Mouse (Mus musculus) kidney, embryonic 16.5 days (tissue): ENCODE measurements around the gene Rasd2. TPM values are rescaled to one million over a fixed set of nuclear protein-coding genes. Genes with fewer than 3 reads are reported as not detected.

Experiments
- ATAC-seq: fragments of 200-750 bp; cut with Nextera tagmentation; 2 replicates; pipeline ENCODE4 v1.8.0; 2017; ENCODE audit warnings: moderate TSS enrichment; ENCODE audit not compliant: low FRiP score, low TSS enrichment
- H3K27ac ChIP-seq: fragments of 300-500 bp; sonication (generic); 2 replicates; pipeline ENCODE4 v1.5.1; 2014; ENCODE audit warnings: low read length
- H3K27me3 ChIP-seq: fragments of 300-500 bp; sonication (generic); 2 replicates; pipeline ENCODE4 v1.6.1; 2014; ENCODE audit warnings: low read length, control low read depth, mixed read lengths; ENCODE audit not compliant: insufficient read depth
- H3K36me3 ChIP-seq: fragments of 300-500 bp; sonication (generic); 2 replicates; pipeline ENCODE4 v1.6.1; 2014; ENCODE audit warnings: low read length, control low read depth, mixed read lengths; ENCODE audit not compliant: insufficient read depth
- H3K4me1 ChIP-seq: fragments of 300-500 bp; sonication (generic); 2 replicates; pipeline ENCODE4 v1.6.1; 2014; ENCODE audit warnings: low read length, control low read depth, mixed read lengths; ENCODE audit not compliant: insufficient read depth
- H3K4me2 ChIP-seq: fragments of 300-500 bp; sonication (generic); replicated peaks from 2 replicates; pipeline ENCODE4 v1.6.1; 2014; ENCODE audit warnings: low read depth, low read length
- H3K4me3 ChIP-seq: fragments of 300-500 bp; sonication (generic); 2 replicates; pipeline ENCODE4 v1.5.1; 2014; ENCODE audit warnings: mild to moderate bottlenecking, low read length
- H3K9ac ChIP-seq: fragments of 300-500 bp; sonication (generic); replicated peaks from 2 replicates; pipeline ENCODE4 v1.6.1; 2014; ENCODE audit warnings: low read length
- H3K9me3 ChIP-seq: fragments of 300-500 bp; sonication (generic); 2 replicates; pipeline ENCODE4 v1.6.1; 2016; ENCODE audit warnings: low read length, control low read depth
- WGBS: fragments of 180-500 bp; shearing (Covaris S2); extraction: QIAGEN DNeasy Blood & Tissue Kit; methylation state at CpG from one replicate; pipeline ENCODE4 v1.1.7; 2014; 5-methylcytosine and 5-hydroxymethylcytosine counted together
- polyA plus RNA-seq: library from polyadenylated mRNA; unstranded; fragments of >200 nt; fragmentation: Nextera tagmentation; extraction: Ambion mirVana; gene quantifications from 2 replicates; pipeline ENCODE4 v1.2.1, GENCODE M21; 2015

Rasd2 gene
- polyA plus RNA-seq, 1 experiment from 2014 or later, result 2.1 TPM

DNA sequence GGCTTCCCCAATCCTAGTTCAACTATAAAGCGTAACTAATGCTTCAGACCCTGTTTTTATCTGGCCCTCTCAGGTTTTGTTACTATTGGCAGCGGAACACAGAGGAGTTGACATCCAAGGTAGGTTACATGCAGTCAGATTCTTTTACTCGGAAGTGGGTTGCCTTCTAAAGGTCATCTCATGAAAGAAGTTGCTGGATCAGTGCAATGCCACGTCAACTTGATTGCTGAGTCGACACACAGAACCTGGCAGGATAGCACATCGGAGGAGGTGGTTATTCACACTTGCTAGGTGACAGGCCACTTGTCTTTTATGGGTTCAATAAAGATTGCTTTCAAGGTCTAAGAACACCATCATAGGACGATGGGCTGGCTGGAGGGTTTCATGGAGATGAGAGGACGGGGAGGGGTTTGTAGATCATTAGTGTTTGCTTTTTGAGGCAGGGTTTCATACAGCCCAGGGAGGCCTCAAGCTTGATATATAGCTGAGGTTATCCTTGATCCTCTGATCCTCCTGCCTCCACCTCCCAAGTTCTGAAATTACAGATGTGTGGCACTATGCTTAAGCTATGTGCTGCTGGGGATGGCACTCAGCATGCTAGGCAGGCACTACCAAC lies 11.6 kb upstream of the Rasd2 start:
- Histone ChIP-seq H3K27me3 (no peaks in the 10 kb centered on the region), H3K36me3 (no peaks in the 10 kb centered on the region), H3K9me3 (no peaks in the 10 kb centered on the region), H3K27ac (no peak overlapping the region), H3K4me2 (no peak overlapping the region), H3K4me3 (no peak overlapping the region), H3K9ac (no peak overlapping the region), H3K4me1 (no peaks in the 10 kb centered on the region)
- 38% methylated on average over 8 of the region's 8 CpGs for WGBS
- ATAC-seq, result no peak

- Histone ChIP-seq H3K36me3 (no peaks in the 10 kb centered on the region), H3K4me2 (no peak overlapping the region), H3K27ac (no peak overlapping the region), H3K4me1 (no peaks in the 10 kb centered on the region), H3K4me3 (no peak overlapping the region), H3K9me3 (no peaks in the 10 kb centered on the region), H3K27me3 (no peaks in the 10 kb centered on the region), H3K9ac (no peak overlapping the region)
- ATAC-seq, result no peak
- WGBS, result 77% methylated on average over 3 of the region's 3 CpGs
Observed at GRCm38 (mm10) chr8:75202913-75203312, 10.8 kb upstream of the Rasd2 start.

DNA sequence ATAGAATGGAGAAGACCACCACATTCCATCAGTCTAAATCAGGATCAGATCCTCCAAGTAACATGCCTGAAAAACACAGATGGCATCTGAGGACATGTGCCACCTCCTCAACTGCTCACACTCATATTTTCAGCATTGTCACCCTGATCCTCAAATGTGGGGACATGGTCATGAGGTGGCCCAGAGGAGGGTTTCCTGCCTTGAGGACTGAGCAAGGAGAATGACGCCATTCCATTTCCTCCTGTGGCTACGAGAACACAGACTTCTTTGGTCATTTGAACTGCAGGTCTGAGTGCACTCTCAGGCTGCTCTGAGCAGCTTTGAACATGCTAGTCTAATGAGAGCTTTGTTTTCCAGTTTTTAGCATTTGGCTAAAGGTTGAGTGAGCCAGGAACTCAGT lies 10.3 kb upstream of the Rasd2 start:
- whole genome bisulfite sequencing, result 69% methylated on average over 2 of the region's 2 CpGs
- no peak overlapping the region for H3K9ac ChIP-seq
- ATAC-seq, result no peak
- H3K27ac ChIP-seq, result no peak overlapping the region
- H3K27me3 ChIP-seq, result no peaks in the 10 kb centered on the region
- no peak overlapping the region for H3K4me2 ChIP-seq
- H3K9me3 ChIP-seq, result no peaks in the 10 kb centered on the region
- no peak overlapping the region for H3K4me3 ChIP-seq
- no peaks in the 10 kb centered on the region for H3K36me3 ChIP-seq
- no peaks in the 10 kb centered on the region for H3K4me1 ChIP-seq

- Histone ChIP-seq H3K4me2 (no peak overlapping the region), H3K36me3 (no peaks in the 10 kb centered on the region), H3K27ac (no peak overlapping the region), H3K27me3 (no peaks in the 10 kb centered on the region), H3K4me1 (no peaks in the 10 kb centered on the region), H3K4me3 (no peak overlapping the region), H3K9ac (no peak overlapping the region), H3K9me3 (no peaks in the 10 kb centered on the region)
- 92% methylated on average over 13 of the region's 13 CpGs for WGBS
- ATAC-seq, result no peak
Observed at GRCm38 (mm10) chr8:75204190-75204868, 9.4 kb upstream of the Rasd2 start.

DNA sequence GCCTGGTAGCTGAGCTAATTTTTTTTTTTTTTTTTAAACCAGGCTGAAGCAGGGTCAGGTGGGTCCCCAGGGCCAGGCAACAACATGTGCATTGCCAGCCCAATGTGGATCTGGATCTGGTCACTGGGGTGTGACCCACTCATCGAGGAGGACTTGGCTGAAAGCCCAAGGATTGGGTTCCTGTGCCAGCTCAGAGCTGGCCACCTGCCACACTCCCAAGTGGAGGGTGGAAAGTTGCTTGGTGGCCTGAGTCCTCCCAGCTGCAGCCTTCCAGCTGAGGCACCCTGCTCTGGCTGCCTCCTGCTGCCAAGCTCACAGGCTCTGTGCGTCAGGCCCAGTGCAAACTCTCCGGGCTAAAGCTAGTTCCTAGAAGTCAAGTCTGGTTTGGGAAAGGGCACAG lies 2.3 kb upstream of the Rasd2 start:
- H3K4me3 ChIP-seq, result no peak overlapping the region
- H3K27me3 ChIP-seq, result peaks cover 25% of the 10 kb centered on the region
- no peaks in the 10 kb centered on the region for H3K36me3 ChIP-seq
- no peak overlapping the region for H3K27ac ChIP-seq
- H3K9me3 ChIP-seq, result no peaks in the 10 kb centered on the region
- no peak overlapping the region for H3K9ac ChIP-seq
- ATAC-seq, result peak; percentile 43
- WGBS, result 48% methylated on average over 3 of the region's 3 CpGs
- H3K4me2 ChIP-seq, result no peak overlapping the region
- peaks cover 21% of the 10 kb centered on the region for H3K4me1 ChIP-seq

- H3K9ac ChIP-seq, result peak overlapping the region; percentile 63
- H3K36me3 ChIP-seq, result no peaks in the 10 kb centered on the region
- H3K4me3 ChIP-seq, result peak overlapping the region; percentile 60
- no peaks in the 10 kb centered on the region for H3K9me3 ChIP-seq
- WGBS, result 1% methylated on average over 60 of the region's 63 CpGs
- H3K27me3 ChIP-seq, result peaks cover 30% of the 10 kb centered on the region
- H3K4me2 ChIP-seq, result peak overlapping the region; percentile 97
- H3K27ac ChIP-seq, result peak overlapping the region; percentile 19
- H3K4me1 ChIP-seq, result peaks cover 21% of the 10 kb centered on the region
- ATAC-seq, result peak; percentile 93
Observed at GRCm38 (mm10) chr8:75212631-75213306, 975 bp upstream of the Rasd2 start.

- Histone ChIP-seq H3K4me2 (peak overlapping the region; percentile 97), H3K4me1 (peaks cover 21% of the 10 kb centered on the region), H3K4me3 (peak overlapping the region; percentile 60), H3K9ac (peak overlapping the region; percentile 63), H3K27me3 (peaks cover 30% of the 10 kb centered on the region), H3K9me3 (no peaks in the 10 kb centered on the region), H3K27ac (no peak overlapping the region), H3K36me3 (no peaks in the 10 kb centered on the region)
- 0% methylated on average over 36 of the region's 36 CpGs for WGBS
- ATAC-seq, result peak; percentile 9
Observed at GRCm38 (mm10) chr8:75213307-75213651, 465 bp upstream of the Rasd2 start.

- Histone ChIP-seq H3K9me3 (no peaks in the 10 kb centered on the region), H3K4me2 (0 out of 2 replicates have a peak overlapping the region, but pooled peaks have one; percentile 97), H3K9ac (no peak overlapping the region), H3K27ac (no peak overlapping the region), H3K4me3 (no peak overlapping the region), H3K27me3 (peaks cover 30% of the 10 kb centered on the region), H3K4me1 (peaks cover 21% of the 10 kb centered on the region), H3K36me3 (no peaks in the 10 kb centered on the region)
- ATAC-seq, result no peak
- WGBS, result 56% methylated on average over 1 of the region's 1 CpGs
Observed at GRCm38 (mm10) chr8:75215046-75215445, 1.3 kb downstream of the Rasd2 start.

GRCm38 (mm10) chr8:75215931-75216330 lies 2.2 kb downstream of the Rasd2 start:
- no peak overlapping the region for H3K27ac ChIP-seq
- no peaks in the 10 kb centered on the region for H3K9me3 ChIP-seq
- ATAC-seq, result no peak
- no peaks in the 10 kb centered on the region for H3K36me3 ChIP-seq
- H3K27me3 ChIP-seq, result peaks cover 30% of the 10 kb centered on the region
- peaks cover 21% of the 10 kb centered on the region for H3K4me1 ChIP-seq
- H3K4me2 ChIP-seq, result no peak overlapping the region
- 20% methylated on average over 5 of the region's 5 CpGs for WGBS
- H3K9ac ChIP-seq, result no peak overlapping the region
- no peak overlapping the region for H3K4me3 ChIP-seq

DNA sequence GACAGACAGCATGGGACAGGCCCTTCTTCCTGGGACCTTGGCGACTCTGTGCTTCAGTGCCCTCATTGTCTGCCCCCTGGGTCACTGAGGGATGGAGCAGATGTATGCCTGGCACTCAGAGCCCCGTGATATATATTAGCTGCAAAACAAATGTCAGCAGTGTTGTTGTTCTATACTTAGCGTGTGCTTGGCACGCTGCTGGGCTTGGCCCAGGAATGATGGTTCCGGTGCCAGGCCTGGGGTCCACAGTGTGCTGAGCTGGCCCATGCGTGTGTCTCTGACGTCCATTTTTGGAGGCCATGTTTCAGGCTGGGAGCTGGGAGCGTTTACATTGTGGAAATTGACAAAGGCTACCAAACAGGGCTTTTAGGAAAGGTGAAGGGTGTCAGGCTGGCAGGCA lies 3.1 kb downstream of the Rasd2 start:
- Histone ChIP-seq H3K27me3 (peaks cover 30% of the 10 kb centered on the region), H3K9me3 (no peaks in the 10 kb centered on the region), H3K4me2 (no peak overlapping the region), H3K27ac (no peak overlapping the region), H3K9ac (no peak overlapping the region), H3K36me3 (no peaks in the 10 kb centered on the region), H3K4me1 (peaks cover 15% of the 10 kb centered on the region), H3K4me3 (no peak overlapping the region)
- no peak for ATAC-seq
- 80% methylated on average over 8 of the region's 8 CpGs for WGBS
